In genomic region chr3:88334902-88335435, GRCm38 (mm10) we compare ENCODE assay signal across 8 mouse cellular contexts. TPM values are rescaled to one million over a fixed set of nuclear protein-coding genes. Genes with fewer than 3 reads are reported as not detected.
DNase-seq lines count a peak whose midpoint lies in the region; ATAC-seq lines count a peak whose summit lies in the region.

No protein-coding gene starts in this region.

- H3K4me2 ChIP-seq in lung, embryonic 16.5 days (ENCODE audit: low read depth, low read length): peak overlapping the region; percentile 79
- H3K4me2 ChIP-seq in embryonic facial prominence, embryonic 14.5 days (ENCODE audit: low read depth, low read length): peak overlapping the region; percentile 80
- H3K4me2 ChIP-seq in intestine, embryonic 16.5 days (ENCODE audit: low read depth, low read length): peak overlapping the region; percentile 62
- H3K4me2 ChIP-seq in neural tube, embryonic 14.5 days (ENCODE audit: low read depth, low read length): peak overlapping the region; percentile 84

- intact Hi-C loops in left cerebral cortex, postnatal 36 days (cut with DNase I): loop anchor here (5.0 kb wide), 1 partner anchor 38 kb away; the partner anchor contains the start of genes Cct3 and Tsacc

- no peaks in the 10 kb centered on the region for H3K9me3 ChIP-seq in lung, embryonic 16.5 days (ENCODE audit: control insufficient read depth, low read length)
- H3K9me3 ChIP-seq in embryonic facial prominence, embryonic 14.5 days (ENCODE audit: control insufficient read depth, low read length): no peaks in the 10 kb centered on the region
- no peaks in the 10 kb centered on the region for H3K9me3 ChIP-seq in intestine, embryonic 16.5 days (ENCODE audit: control insufficient read depth, low read length)
- H3K9me3 ChIP-seq in neural tube, embryonic 14.5 days (ENCODE audit: control insufficient read depth, low read length): no peaks in the 10 kb centered on the region

- WGBS in lung, embryonic 16.5 days: 28% methylated on average over 3 of the region's 3 CpGs
- 29% methylated on average over 3 of the region's 3 CpGs for WGBS in embryonic facial prominence, embryonic 14.5 days
- WGBS in intestine, embryonic 16.5 days: 30% methylated on average over 3 of the region's 3 CpGs
- WGBS in neural tube, embryonic 14.5 days: 35% methylated on average over 3 of the region's 3 CpGs

- no peak for DNase-seq in lung, postnatal 14 days
- no peak for DNase-seq in embryonic facial prominence, embryonic 14.5 days (ENCODE audit: low spot score)
- no peak for DNase-seq in left cerebral cortex, postnatal 36 days (ENCODE audit: low spot score in 2 of 2)
- no peak for DNase-seq in right cerebral cortex, postnatal 36 days (ENCODE audit: low spot score in 2 of 2)
- no peak for DNase-seq in lung, postnatal 4 days

- no peaks in the 10 kb centered on the region for H3K27me3 ChIP-seq in lung, embryonic 16.5 days (ENCODE audit: control insufficient read depth, insufficient read depth, low read depth, low read length)
- H3K27me3 ChIP-seq in embryonic facial prominence, embryonic 14.5 days (replicated peaks; ENCODE audit: control insufficient read depth, insufficient read depth, low read length): no peaks in the 10 kb centered on the region
- H3K27me3 ChIP-seq in intestine, embryonic 16.5 days (replicated peaks; ENCODE audit: control insufficient read depth, insufficient read depth, low read length): no peaks in the 10 kb centered on the region
- no peaks in the 10 kb centered on the region for H3K27me3 ChIP-seq in neural tube, embryonic 14.5 days (ENCODE audit: control insufficient read depth, insufficient read depth, low read length)

- H3K4me3 ChIP-seq in lung, embryonic 16.5 days (ENCODE audit: low read length): peak overlapping the region; percentile 69
- H3K4me3 ChIP-seq in embryonic facial prominence, embryonic 14.5 days (ENCODE audit: low read depth, low read length): peak overlapping the region; percentile 68
- peak overlapping the region; percentile 90 for H3K4me3 ChIP-seq in intestine, embryonic 16.5 days (ENCODE audit: low read length)
- peak overlapping the region; percentile 74 for H3K4me3 ChIP-seq in neural tube, embryonic 14.5 days (ENCODE audit: low read depth, low read length)

- no peaks in the 10 kb centered on the region for H3K36me3 ChIP-seq in lung, embryonic 16.5 days (ENCODE audit: control insufficient read depth, insufficient read depth, low read length)
- 0 out of 2 replicates have a peak, but pooled peaks cover under 1% of the 10 kb centered on the region for H3K36me3 ChIP-seq in embryonic facial prominence, embryonic 14.5 days (ENCODE audit: control insufficient read depth, insufficient read depth, low read length)
- no peaks in the 10 kb centered on the region for H3K36me3 ChIP-seq in intestine, embryonic 16.5 days (ENCODE audit: control insufficient read depth, insufficient read depth, low read length)
- H3K36me3 ChIP-seq in neural tube, embryonic 14.5 days (ENCODE audit: control insufficient read depth, insufficient read depth, low read length): no peaks in the 10 kb centered on the region

- ATAC-seq in lung, embryonic 16.5 days (ENCODE audit: low read depth): no peak
- no peak for ATAC-seq in embryonic facial prominence, embryonic 14.5 days (ENCODE audit: low read depth)
- ATAC-seq in intestine, embryonic 16.5 days: no peak
- no peak for ATAC-seq in neural tube, embryonic 14.5 days (ENCODE audit: low read depth)

- peak overlapping the region; percentile 53; the same call in 1 of the 2 replicates for H3K27ac ChIP-seq in lung, embryonic 16.5 days (ENCODE audit: low read length)
- H3K27ac ChIP-seq in embryonic facial prominence, embryonic 14.5 days (replicated peaks; ENCODE audit: low read depth, low read length): peak overlapping the region; percentile 40; the same call in 1 of the 2 replicates
- H3K27ac ChIP-seq in intestine, embryonic 16.5 days (ENCODE audit: low read length): peak overlapping the region; percentile 90
- H3K27ac ChIP-seq in neural tube, embryonic 14.5 days (ENCODE audit: low read depth, low read length): no peak overlapping the region

- peaks cover 20% of the 10 kb centered on the region for H3K4me1 ChIP-seq in lung, embryonic 16.5 days (replicated peaks; ENCODE audit: control insufficient read depth, insufficient read depth, low read length)
- peaks cover 5% of the 10 kb centered on the region; the same call in 1 of the 2 replicates for H3K4me1 ChIP-seq in embryonic facial prominence, embryonic 14.5 days (ENCODE audit: control insufficient read depth, insufficient read depth, low read length)
- peaks cover 10% of the 10 kb centered on the region for H3K4me1 ChIP-seq in intestine, embryonic 16.5 days (ENCODE audit: control insufficient read depth, insufficient read depth, low read length)
- H3K4me1 ChIP-seq in neural tube, embryonic 14.5 days (ENCODE audit: control insufficient read depth, insufficient read depth, low read length): peaks cover 15% of the 10 kb centered on the region

- H3K9ac ChIP-seq in lung, embryonic 16.5 days (ENCODE audit: low read length): peak overlapping the region; percentile 84
- peak overlapping the region; percentile 76 for H3K9ac ChIP-seq in embryonic facial prominence, embryonic 14.5 days (ENCODE audit: low read depth, low read length)
- peak overlapping the region; percentile 93 for H3K9ac ChIP-seq in intestine, embryonic 16.5 days (ENCODE audit: low read depth, low read length)
- H3K9ac ChIP-seq in neural tube, embryonic 14.5 days (replicated peaks; ENCODE audit: low read depth, low read length): peak overlapping the region; percentile 93

RNA-seq across cellular contexts. Expression of gene Tmem79, which starts 1.0 kb away (rescaled TPM):
- polyA plus RNA-seq in lung, embryonic 16.5 days (2015; fragmentation: Nextera tagmentation; extraction: Ambion mirVana): 9.5 and 9.9 TPM in 2 replicates
- polyA plus RNA-seq in embryonic facial prominence, embryonic 14.5 days (2014; fragmentation: Nextera tagmentation; extraction: Ambion mirVana): 9.9 and 12.7 TPM in 2 replicates
- 23.8 and 29.4 TPM in 2 replicates for polyA plus RNA-seq in intestine, embryonic 16.5 days (2015; fragmentation: Nextera tagmentation; extraction: Ambion mirVana)
- 0.90 and 0.99 TPM in 2 replicates for polyA plus RNA-seq in neural tube, embryonic 14.5 days (2014; fragmentation: Nextera tagmentation; extraction: Ambion mirVana)
- total RNA-seq in left cerebral cortex, postnatal 36 days (2021): 1 to 10 TPM in 1 of 2 experiments, under 1 TPM in 1; 0.41 to 1.8 TPM

RNA-seq across cellular contexts. Expression of gene Smg5, which starts 1.1 kb away (rescaled TPM):
- polyA plus RNA-seq in lung, embryonic 16.5 days (2015; fragmentation: Nextera tagmentation; extraction: Ambion mirVana): 46.6 and 46.7 TPM in 2 replicates
- polyA plus RNA-seq in embryonic facial prominence, embryonic 14.5 days (2014; fragmentation: Nextera tagmentation; extraction: Ambion mirVana): 31.3 and 33.6 TPM in 2 replicates
- 34.2 and 34.7 TPM in 2 replicates for polyA plus RNA-seq in intestine, embryonic 16.5 days (2015; fragmentation: Nextera tagmentation; extraction: Ambion mirVana)
- 47.6 and 49.0 TPM in 2 replicates for polyA plus RNA-seq in neural tube, embryonic 14.5 days (2014; fragmentation: Nextera tagmentation; extraction: Ambion mirVana)
- total RNA-seq in left cerebral cortex, postnatal 36 days (2021): 10 to 100 TPM; 68.3 to 82.9 TPM

RNA-seq across cellular contexts. Expression of gene Glmp, which starts 10.1 kb away (rescaled TPM):
- 228 and 231 TPM in 2 replicates for polyA plus RNA-seq in lung, embryonic 16.5 days (2015; fragmentation: Nextera tagmentation; extraction: Ambion mirVana)
- 127 and 131 TPM in 2 replicates for polyA plus RNA-seq in embryonic facial prominence, embryonic 14.5 days (2014; fragmentation: Nextera tagmentation; extraction: Ambion mirVana)
- polyA plus RNA-seq in intestine, embryonic 16.5 days (2015; fragmentation: Nextera tagmentation; extraction: Ambion mirVana): 365 and 416 TPM in 2 replicates
- 65.0 and 76.4 TPM in 2 replicates for polyA plus RNA-seq in neural tube, embryonic 14.5 days (2014; fragmentation: Nextera tagmentation; extraction: Ambion mirVana)
- 100 to 1,000 TPM in 1 of 2 experiments, 10 to 100 TPM in 1; 90.8 to 101 TPM for total RNA-seq in left cerebral cortex, postnatal 36 days (2021)

RNA-seq across cellular contexts. Expression of gene Paqr6, which starts 29.4 kb away (rescaled TPM):
- polyA plus RNA-seq in lung, embryonic 16.5 days (2015; fragmentation: Nextera tagmentation; extraction: Ambion mirVana): 12.5 and 15.2 TPM in 2 replicates
- polyA plus RNA-seq in embryonic facial prominence, embryonic 14.5 days (2014; fragmentation: Nextera tagmentation; extraction: Ambion mirVana): 7.3 and 9.2 TPM in 2 replicates
- 4.4 and 5.1 TPM in 2 replicates for polyA plus RNA-seq in intestine, embryonic 16.5 days (2015; fragmentation: Nextera tagmentation; extraction: Ambion mirVana)
- polyA plus RNA-seq in neural tube, embryonic 14.5 days (2014; fragmentation: Nextera tagmentation; extraction: Ambion mirVana): 0.35 and 1.6 TPM in 2 replicates
- total RNA-seq in left cerebral cortex, postnatal 36 days (2021): 1 to 10 TPM; 6.9 to 8.4 TPM

RNA-seq across cellular contexts. Expression of gene Bglap3, which starts 37.6 kb away (rescaled TPM):
- 0.13 TPM in 1 of 2 replicates, not detected in the other for polyA plus RNA-seq in lung, embryonic 16.5 days (2015; fragmentation: Nextera tagmentation; extraction: Ambion mirVana)
- 1.5 and 4.6 TPM in 2 replicates for polyA plus RNA-seq in embryonic facial prominence, embryonic 14.5 days (2014; fragmentation: Nextera tagmentation; extraction: Ambion mirVana)
- 2.2 and 5.3 TPM in 2 replicates for polyA plus RNA-seq in intestine, embryonic 16.5 days (2015; fragmentation: Nextera tagmentation; extraction: Ambion mirVana)
- 0.28 TPM in 1 of 2 replicates, not detected in the other for polyA plus RNA-seq in neural tube, embryonic 14.5 days (2014; fragmentation: Nextera tagmentation; extraction: Ambion mirVana)
- 1 to 10 TPM in 1 of 2 experiments, not detected in 1; 1.8 TPM for total RNA-seq in left cerebral cortex, postnatal 36 days (2021)
